Mouse (Mus musculus) lung, postnatal 14 days (tissue): Measurements from ENCODE around the gene Lgals9.
"Not testable (repeated sequence)": the region's sequence is repeated elsewhere in the genome, so short reads cannot be mapped to it uniquely, and the experiment has no call there.

Experiments used
- DNase-seq: peaks from one replicate; pipeline ENCODE4 v3.0.0; 2021

The Lgals9 gene

DNA sequence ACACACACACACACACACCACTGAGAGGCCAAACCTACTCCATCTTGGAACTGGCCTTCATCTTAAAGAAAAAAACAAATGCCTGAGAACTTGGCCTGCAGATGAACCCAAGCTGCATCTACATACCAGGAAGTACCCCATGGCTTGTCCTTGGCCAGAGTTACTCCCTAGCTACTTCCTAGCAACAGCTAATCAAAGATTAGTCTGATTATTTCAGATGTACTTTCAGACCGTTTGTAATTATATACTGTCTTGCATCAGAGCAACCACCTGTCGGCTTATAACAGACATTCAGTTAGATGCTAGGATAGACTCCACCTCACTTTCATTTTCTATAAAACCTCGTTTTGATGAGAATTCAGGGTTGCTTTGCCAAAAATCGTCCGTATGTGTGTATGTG lies 21.7 kb upstream of the Lgals9 start:
- no peak for DNase-seq

DNA sequence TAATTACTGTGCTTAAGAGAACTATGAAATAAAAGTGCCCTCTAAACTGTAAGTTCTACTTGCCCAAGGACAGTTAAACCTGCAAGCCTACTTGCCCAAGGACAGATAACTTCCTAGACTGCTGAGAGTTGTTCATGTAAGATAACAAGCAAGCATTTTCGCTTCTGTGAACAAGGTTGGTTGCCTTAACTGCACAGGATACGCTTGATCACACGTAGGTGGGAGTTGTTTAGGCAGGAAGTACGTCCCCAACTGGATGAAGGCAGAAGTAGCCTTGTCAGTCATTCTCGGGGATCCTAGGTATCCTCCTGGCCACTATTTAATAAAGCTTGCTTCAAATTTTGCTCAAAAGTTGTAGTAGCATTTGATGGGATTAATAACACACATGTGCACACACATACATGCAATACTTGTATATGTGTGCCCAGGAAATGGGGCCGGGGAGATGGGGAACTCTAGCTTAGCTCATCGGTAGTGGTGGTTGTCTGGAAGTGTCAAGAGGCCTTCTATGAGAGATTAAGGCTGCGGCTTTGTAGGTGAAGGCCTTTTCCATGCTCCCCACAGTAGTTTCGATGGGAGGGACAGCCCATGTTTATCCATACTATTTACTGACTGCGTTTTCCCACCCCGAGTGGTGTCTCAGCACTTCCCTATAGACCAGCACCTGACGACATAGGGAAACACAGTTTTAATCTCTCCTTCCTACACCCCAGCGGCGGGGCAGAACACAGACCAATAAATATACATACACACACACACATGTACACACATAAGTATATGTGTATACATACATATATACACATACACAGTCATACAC lies 21.0 kb upstream of the Lgals9 start:
- no peak for DNase-seq

DNA sequence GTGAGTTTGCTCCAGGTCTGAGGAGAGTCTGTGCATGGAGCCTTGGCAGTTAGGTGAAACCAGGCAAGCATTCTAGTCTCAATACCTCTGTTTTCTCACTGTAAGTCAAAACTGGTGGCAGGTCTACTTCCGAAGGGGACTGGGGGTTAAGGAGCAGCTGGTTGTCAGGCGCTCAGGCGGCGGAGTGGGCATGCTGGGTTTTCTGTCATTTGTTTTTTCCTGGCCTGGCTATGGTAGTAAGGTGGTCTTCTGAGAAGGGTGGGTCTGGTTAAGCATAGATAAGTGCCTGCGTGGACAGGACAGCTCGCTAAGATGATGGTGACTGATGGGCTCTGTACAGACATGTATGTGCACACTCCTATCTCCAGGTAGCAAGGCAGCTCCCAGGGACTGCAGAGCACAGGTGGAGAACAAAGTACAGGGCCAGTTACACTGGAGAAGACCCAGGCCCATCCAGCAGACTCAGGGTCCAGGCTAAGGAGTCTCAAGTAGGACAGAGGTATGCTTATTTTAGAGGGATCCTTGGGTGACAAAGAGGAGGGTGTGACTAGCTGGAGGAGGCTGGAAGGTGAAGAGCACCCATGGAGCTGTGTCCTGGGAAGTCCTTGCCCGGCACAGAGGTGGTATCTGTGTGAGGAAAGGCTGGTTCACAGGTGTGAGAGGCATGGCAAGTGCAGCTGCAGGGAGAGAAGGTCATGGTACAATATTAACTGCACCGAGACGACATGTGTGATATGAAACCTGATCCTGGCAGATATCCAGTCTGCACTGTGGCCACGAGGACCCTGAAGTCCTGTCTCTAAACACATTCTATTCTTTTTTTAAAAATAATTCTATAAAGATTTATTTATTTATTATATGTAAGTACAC lies 19.3 kb upstream of the Lgals9 start:
- no peak for DNase-seq

DNA sequence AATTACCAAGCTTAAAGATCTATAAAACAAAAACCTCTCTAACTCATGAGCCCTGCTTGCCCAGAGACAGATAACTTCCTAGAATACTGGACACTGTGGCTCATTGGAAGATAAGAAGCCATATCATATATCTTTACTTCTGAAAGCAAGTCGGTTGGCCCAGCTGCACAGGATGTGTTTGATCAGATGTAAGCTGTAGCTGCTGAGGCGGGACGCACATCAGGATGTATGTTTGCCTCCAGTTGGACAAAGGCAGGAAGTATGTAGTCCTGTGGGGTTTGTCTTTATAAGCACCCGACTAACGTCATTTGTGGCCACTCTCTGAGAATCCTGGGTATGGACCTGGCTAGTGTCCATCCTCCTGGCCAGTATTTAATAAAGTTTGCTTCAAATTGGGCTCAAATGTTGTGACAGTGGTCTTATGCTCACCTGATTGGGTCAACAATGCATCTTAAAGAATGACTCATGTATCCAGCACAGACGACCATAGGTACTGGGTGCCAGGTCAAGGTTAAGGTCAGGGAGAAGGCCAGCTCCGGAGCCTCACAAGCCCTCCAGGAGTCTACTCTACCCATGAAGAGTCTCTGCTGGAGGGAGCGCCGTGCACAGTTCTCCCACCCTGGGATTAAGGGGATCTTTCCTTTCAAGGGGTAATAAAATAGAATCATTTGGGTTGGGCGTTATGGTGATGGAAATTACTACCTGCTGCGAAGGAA lies 18.5 kb upstream of the Lgals9 start:
- DNase-seq = peak; percentile 29

DNA sequence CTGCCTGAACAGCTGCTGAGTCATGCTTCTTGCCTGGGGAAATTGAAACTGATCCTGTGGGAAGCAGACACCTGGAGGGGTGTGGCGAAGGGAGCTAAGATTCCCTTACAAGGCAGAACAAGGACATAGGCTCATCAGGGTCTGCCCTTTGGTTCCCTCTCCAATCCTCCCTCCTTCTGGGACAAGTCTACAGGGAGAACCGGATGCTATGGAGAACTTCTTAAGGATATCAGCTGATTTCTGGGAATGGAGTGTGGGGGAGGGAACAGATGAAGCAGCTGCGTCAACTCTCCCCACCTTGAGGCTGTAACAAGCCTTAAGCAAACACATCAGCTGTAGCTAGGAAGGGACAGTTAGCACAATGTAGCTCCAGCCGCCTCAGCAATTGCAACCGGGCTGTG lies 17.8 kb upstream of the Lgals9 start:
- no peak for DNase-seq

DNA sequence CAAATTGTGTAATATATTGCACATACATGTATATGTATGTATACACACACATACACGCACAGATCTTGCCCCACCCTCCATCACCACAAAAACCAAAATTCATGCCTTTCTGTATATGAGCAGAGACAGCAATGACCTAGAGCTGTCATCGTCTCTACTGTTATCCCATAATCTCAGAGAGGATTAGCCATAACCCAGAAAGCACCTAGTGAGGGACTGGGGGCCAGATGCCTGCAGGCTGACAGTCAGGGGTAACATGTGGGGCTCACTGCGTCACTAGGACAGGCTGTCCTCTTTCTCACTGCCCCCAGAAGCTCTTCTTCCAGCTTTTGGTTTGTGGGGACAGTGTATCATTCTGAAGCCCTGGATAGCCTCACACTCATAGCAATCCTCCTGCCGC lies 17.1 kb upstream of the Lgals9 start:
- DNase-seq = no peak

DNA sequence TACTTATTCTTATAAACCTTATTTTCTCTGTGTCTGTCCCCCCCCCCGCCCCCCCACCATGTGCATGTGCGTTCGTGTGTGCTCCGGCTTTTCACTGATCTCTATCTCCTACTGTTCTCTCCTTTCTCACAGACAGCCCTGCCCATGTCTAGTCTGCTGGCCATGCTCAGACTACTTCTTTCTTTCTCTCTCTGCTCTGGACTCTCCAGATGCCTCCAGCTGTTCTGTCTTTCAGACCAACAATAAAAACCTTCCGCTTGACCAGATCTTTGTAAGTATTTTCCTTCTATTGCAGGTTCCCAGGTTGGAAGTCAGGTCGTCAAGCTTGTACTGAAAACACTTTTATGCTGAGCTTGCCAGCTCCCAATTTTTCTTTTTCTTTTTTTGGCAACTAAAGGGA lies 14.4 kb upstream of the Lgals9 start:
- no peak for DNase-seq

DNA sequence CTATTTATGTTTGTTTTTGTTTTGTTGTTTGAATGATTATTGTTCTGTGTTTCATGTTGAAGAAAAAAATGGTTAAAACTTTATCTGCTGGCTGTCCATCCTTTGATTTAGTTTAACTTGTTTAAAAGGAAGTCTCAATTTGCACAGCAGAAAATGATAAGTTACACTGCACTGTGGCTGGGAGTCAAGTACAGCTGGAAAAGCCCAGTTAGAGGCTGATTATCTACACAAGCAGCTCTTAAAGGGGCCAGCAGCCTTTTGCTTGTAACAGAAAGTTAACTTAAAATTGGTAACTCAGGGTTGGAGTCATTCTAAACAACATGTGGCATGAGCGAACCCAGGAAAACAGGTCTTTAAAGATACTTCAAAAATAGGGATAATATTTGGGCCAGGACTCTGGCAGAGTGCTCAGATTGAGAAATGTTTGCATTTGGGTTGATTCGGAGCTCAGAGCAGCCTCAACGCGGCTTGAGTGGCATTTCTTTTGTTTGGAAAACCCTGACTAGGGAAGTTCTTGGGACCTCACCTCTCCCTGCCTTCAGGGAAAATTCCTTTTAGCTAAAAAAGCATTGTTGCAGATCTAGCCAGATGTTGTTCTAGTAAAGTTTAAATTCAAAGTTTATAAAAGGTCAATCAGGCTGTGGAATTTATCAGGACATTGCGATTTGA lies 6.3 kb upstream of the Lgals9 start:
- DNase-seq = not testable (repeated sequence)

DNA sequence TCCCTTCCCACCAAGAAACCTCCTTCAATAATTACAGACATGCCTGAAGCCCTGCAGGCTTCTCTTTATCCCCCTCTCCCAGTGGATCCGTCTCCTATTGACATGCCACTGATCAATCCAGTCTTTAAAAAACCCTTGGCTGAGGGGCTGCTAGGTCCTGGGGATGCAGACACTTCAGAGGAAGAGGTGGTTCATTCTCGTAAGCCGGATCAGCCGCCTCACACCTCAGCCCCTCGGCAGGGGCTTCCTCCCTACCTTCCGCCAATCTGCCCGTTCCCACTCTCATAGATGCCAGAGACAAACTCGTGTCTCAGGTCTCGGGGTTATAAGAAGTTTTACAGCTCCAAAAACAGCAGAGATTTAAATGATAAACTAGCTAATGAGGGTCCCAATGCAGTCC lies 5.3 kb upstream of the Lgals9 start:
- DNase-seq = no peak

DNA sequence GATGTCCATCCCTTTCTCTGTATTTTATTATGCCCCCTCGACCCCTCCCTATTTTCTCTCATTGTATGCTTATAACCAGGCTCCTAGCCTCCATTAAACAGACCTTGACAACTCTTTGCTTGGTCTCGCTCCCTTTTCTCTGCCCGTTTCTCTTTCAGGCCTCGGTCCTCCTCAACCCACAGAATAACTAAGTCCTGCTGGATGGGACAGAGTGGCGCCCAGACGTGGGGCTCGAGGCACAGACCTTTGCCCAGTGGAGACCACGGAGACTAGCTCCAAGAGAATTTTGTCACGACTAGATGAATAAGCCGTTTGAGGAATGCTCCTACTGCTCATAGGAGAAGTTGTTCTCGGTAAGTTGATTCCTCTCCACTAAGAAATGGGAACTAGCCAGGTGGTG lies 4.5 kb upstream of the Lgals9 start:
- DNase-seq = not testable (repeated sequence)

DNA sequence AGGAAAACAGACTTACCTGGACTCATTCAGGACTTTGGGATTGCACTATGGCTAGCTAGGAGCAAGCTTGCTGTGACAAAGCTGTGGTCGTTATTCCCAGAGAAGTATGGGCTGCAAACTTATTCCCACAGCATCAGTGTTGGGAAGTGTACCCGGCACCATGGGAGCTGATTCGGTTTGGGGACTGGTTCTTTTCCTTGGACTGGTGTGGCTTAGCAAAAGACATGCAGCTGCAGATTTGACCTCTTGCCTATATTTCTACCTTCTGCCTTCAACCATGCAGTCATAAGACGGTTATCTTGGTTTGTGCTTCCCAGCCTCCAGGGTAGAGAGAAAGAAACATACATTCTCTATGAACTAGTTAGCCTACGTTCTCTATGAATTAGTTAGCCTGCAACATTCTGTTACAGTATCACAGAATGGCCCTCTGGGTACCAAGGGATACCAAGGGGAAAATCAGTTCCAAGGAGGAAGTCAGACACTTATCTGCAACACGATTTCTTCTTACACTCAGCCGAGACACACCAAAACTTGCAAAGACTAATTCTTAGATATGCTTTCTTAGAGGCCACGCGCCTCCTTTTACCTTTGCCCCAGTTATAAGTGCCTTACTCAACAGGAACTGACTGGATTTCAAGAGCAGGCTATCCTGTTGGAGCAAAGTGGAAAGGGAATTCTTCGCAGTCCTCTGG lies 1.7 kb upstream of the Lgals9 start:
- DNase-seq = no peak

DNA sequence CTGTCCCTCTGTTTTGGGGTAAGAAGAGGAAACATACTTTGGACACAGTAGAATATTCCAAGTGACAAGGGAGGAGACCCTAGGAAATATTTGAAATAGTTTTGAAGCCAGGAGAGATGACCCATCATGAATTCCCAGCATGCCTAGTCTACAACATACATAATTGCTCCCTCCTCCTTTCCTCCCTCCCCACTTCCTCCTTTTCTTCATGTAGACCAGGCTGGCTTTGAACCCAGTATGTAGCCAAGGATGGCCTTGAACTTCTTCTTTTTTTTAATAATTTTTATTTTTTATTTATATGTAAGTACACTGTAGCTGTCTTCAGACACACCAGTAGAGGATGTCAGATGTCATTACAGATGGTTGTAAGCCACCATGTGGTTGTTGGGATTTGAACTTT lies 759 bp upstream of the Lgals9 start:
- DNase-seq = no peak

DNA sequence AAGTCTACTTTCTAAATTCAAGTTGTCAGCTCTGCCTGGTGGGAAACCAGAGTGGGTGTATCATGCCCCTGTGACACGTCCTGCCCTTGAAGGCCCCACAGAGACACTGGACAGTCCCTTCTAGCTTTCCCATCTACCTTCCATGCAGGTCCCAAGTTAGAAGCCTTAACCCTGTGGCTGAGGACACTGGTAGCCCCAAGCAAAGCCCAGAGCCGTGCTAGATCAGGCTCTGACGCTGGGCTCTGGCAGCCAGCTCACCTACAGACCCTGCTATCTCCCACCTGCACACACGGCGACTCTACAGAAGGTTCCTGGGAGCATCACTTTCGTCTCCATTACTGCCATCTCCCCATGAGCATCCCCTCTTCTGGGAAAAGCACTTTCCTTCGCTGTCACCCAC lies 1.2 kb downstream of the Lgals9 start:
- no peak for DNase-seq

DNA sequence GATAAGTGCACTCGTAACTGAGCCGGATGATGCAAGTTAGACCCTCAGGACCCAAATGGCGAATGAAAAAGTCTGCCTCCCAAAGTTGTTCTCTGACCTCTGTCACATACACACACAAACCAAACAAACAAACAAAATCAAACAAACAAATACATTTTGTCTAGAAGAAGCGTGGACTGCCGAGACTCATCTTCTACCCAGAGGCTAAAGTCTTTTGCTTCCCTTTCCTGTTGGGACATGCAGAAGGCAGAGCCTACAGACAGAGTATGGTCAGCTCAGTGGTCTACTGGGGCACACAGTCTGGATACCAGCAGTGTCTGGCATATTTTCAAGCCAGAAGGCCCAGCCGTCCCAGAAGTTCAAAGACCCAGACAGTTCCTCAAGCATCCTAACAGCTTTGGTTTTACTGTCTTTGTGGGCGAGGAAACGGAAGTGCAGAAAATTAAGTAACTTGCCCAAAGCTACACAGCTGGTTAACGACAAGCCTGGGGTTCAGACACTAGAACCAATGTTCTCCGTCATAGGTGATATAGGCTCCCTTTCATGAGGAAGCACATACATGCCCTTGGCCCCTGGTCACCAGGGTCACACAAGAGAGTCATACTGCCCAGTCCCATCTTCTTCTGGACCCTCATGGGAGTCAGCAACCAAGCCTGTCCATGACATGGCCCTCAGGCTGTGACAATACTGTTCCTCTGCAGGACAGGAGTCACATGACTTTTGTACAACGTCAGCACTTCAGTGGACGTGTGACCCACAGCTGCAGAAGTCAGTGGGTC lies 2.0 kb downstream of the Lgals9 start:
- DNase-seq = no peak

DNA sequence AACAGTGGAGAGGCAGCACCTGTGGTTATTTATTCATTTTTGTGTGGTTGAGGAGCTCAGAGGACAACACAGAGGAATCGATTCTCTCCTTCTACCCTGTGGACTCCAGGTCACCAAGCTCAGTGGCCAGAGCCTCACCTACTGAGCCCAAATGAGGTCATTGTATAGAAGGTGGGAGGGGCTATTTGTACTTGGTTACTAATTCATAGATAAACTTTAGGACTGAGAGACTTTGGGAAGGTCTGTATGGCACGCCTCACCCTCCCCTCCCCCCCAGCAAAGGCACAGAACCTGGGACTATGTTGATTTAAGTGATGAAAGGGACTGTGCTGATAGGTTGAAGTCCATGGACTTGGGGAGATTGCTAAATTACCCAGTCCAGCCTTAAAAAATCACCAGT lies 2.7 kb downstream of the Lgals9 start:
- no peak for DNase-seq

DNA sequence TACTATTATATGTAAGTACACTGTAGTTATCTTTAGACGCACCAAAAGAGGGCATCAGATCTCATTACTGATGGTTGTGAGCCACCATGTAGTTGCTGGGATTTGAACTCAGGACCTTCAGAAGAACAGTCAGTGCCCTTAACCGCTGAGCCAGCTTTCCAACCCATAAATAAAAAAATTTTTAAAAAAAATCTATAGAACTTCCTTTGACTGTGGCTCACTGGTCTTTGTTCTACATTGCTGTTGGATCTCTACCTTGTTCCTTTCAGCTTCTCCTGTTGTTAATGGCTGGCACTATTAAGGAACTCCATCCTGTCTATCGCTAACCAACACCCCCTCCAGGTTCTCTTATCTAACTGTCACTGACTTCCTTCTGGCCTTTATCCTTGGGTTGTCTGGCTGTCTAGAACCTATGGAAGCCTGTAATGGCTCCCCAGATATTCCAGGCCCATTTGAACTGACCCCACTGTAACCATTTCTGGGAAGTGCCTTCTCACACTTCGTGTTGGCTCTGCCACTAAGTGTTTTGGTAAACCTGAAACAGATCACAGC lies 4.6 kb downstream of the Lgals9 start:
- no peak for DNase-seq

DNA sequence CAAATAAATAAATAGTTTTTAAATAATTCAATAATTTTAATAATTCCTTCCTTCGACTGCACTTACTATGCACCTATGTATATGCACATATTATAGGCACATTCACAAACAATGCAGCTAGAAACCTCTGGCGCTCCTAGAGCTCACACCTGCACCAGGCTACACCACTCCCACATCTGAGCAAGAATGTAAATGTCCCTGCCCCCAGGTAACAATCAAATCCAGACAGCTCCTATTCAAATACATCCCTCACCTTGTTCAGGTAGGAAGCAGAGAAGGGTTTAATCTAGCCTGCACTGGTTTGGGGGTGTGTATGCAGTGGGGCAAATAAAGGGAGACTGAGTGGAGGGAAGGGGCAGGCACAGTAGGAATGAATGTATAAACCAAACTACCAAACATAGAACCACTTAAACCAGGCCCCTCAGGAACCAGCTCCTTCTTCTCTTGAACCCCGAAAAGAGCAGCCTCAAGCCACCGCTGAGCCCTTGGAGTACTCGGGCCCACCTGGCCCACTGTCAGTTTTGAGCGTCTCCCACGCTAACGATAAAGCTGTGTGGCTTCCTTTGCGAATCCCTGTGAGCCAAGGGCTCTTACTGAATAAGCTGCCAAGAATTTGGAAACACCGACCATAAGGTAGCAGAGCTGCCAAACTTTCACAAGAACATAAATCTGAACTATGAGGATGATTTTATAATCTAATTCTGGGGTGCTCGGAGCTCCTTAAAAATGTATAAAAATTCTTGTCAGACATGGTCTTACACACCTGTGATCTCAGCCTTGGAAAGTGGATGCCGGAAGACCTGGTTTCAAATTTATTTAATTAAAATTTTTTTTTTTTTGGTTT lies 6.3 kb downstream of the Lgals9 start:
- no peak for DNase-seq

DNA sequence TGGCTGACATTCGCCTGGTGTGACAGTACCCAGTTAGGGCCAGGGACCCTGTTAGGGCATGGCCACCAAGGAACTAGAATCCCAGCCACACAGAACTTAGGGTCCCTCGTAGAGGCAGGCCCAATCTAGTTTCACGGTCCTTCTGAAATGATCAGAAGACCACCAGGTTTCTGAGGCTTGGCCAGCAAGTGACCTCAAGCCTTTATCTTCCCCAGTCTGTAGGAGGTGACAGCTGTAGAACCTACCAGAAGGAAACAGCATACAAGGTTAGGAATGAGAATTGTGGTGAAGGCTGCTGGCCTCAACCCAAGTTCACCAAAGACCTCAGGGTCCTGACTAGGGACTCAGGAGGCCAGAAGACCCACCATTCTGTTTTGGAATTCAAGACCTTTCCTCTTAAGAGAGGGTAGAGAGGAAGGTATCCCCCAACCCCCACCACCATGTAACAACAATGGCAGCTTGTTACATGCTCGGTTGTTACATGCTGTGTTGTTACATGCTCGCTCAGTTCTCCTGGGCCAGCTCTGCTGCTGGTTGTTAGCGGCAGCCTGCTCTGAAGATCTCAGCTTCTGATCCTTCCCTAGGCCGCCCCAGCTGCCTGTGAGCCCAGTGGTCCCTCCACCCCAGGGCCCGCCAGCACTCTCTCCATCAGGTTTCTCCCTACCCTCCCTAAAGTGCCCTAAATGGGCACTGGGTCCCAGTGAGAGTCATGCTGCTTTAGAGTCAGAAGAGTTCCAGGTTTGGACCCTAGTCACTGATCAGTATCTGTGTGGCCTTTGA lies 7.8 kb downstream of the Lgals9 start:
- DNase-seq = no peak

DNA sequence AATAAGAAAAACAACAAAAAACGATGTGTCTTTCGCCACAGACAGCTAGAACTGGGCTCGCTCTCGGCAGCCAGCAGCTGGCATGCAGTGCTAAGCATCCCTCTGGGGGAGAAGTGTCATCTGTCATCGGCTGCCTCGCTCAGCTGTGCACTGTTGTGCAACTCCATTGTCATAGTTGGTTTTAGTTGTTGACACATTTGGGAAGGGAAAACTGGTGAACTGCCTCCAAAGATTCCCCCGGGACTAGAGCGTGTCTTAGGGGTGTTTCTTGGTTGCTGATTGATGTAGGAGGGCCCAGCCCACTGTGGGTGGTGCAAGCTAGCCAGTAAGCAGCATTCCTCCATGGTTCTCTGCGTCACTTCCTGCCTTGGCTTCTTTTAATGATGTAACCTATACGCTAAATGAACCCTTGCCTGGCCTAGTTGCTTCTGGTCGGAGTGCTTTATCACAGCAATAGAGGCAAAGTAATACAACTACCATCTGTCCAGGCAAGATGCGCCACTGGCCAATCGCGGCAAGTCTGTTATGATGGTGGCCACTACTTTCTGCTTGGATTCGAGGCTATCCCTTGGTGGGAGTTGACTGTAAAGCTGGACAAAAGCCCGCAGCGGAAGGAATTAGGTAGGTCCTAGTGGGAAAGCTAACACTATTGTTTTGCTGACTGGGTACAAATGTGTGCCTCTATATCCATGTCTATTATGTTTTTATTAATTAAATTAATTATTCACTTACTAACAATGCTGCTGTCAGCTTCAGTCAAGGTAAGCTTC lies 11.2 kb downstream of the Lgals9 start:
- DNase-seq = peak; percentile 45
